Mouse (Mus musculus): ENCODE data around the gene Calhm6.

- TF ChIP-seq CTCF (IDR thresholded peaks at IDR 0.05; ENCODE audit: borderline replicate concordance, insufficient read depth, low read length) (no peak), POLR2A (IDR thresholded peaks at IDR 0.05; ENCODE audit: low read depth, low read length) (no peak)
Observed at GRCm38 (mm10) chr10:34117131-34117530, 10.7 kb downstream of the Calhm6 start.

All from embryonic fibroblast, embryonic 13.5 days (primary cell).